Mouse (Mus musculus) stomach, postnatal 0 days (tissue): Measurements from ENCODE around the gene Stk35. TPM values are rescaled to one million over a fixed set of nuclear protein-coding genes. Genes with fewer than 3 reads are reported as not detected.

Experiments
- ATAC-seq: fragments of 200-750 bp; cut with Nextera tagmentation; 2 replicates; pipeline ENCODE4 v1.8.0; 2017; ENCODE audit not compliant: low FRiP score, low TSS enrichment
- DNase-seq: peaks from one replicate; pipeline ENCODE4 v3.0.0-alpha.2; 2016; ENCODE audit warnings: low spot score
- H3K27ac ChIP-seq: fragments of 300-500 bp; sonication (generic); replicated peaks from 2 replicates; pipeline ENCODE4 v1.5.1; 2014; ENCODE audit warnings: mild to moderate bottlenecking, control low read depth
- H3K27me3 ChIP-seq: fragments of 300-500 bp; sonication (generic); 2 replicates; pipeline ENCODE4 v1.6.1; 2014; ENCODE audit warnings: low read length; ENCODE audit not compliant: control insufficient read depth, insufficient read depth
- H3K36me3 ChIP-seq: fragments of 300-500 bp; sonication (generic); 2 replicates; pipeline ENCODE4 v1.6.1; 2014; ENCODE audit warnings: low read length, mixed read lengths; ENCODE audit not compliant: control insufficient read depth, insufficient read depth
- H3K4me1 ChIP-seq: fragments of 300-500 bp; sonication (generic); replicated peaks from 2 replicates; pipeline ENCODE4 v1.6.1; 2014; ENCODE audit warnings: antibody characterized with exemption; ENCODE audit not compliant: control insufficient read depth, insufficient read depth
- H3K4me2 ChIP-seq: fragments of 300-500 bp; sonication (generic); replicated peaks from 2 replicates; pipeline ENCODE4 v1.6.1; 2014; ENCODE audit warnings: low read depth, mild to moderate bottlenecking, control low read depth, moderate library complexity
- H3K4me3 ChIP-seq: fragments of 300-500 bp; sonication (generic); 2 replicates; pipeline ENCODE4 v1.5.1; 2014; ENCODE audit warnings: low read depth, low read length, control low read depth
- H3K9ac ChIP-seq: fragments of 300-500 bp; sonication (generic); 2 replicates; pipeline ENCODE4 v1.6.1; 2014; ENCODE audit warnings: mild to moderate bottlenecking, low read length, control low read depth, mixed read lengths
- H3K9me3 ChIP-seq: fragments of 300-500 bp; sonication (generic); 2 replicates; pipeline ENCODE4 v1.6.1; 2016; ENCODE audit warnings: low read length; ENCODE audit not compliant: control insufficient read depth
- CTCF ChIP-seq: IDR thresholded peaks from 2 replicates; pipeline ENCODE4 v1.5.1; 2016; ENCODE audit warnings: antibody characterized with exemption, low read depth, mild to moderate bottlenecking, moderate library complexity
- EP300 ChIP-seq: optimal IDR thresholded peaks from 2 replicates; pipeline ENCODE3; 2016; ENCODE audit warnings: antibody characterized with exemption
- WGBS: fragments of 180-500 bp; shearing (Covaris S2); extraction: QIAGEN DNeasy Blood & Tissue Kit; methylation state at CpG from one replicate; pipeline ENCODE4 v1.1.7; 2014; 5-methylcytosine and 5-hydroxymethylcytosine counted together
- polyA plus RNA-seq: library from polyadenylated mRNA; unstranded; fragments of >200 nt; fragmentation: Nextera tagmentation; extraction: Ambion mirVana; gene quantifications from 2 replicates; pipeline ENCODE4 v1.2.1, GENCODE M21; 2015

Gene Stk35
- polyA plus RNA-seq, 1 experiment from 2014 or later, result 5.8 TPM

- H3K4me1 ChIP-seq, result peaks cover 7% of the 10 kb centered on the region
- TF ChIP-seq CTCF (no peak), EP300 (no peak)
- no peaks in the 10 kb centered on the region for H3K9me3 ChIP-seq
- DNase-seq, result peak; percentile 20
- no peak overlapping the region for H3K4me2 ChIP-seq
- peak overlapping the region; percentile 19; the same call in 1 of the 2 replicates for H3K27ac ChIP-seq
- no peak overlapping the region for H3K9ac ChIP-seq
- ATAC-seq, result peak; percentile 48
- 45% methylated on average over 5 of the region's 5 CpGs for WGBS
- H3K4me3 ChIP-seq, result no peak overlapping the region
- no peaks in the 10 kb centered on the region for H3K27me3 ChIP-seq
- H3K36me3 ChIP-seq, result no peaks in the 10 kb centered on the region
These were observed 17.4 kb downstream of the Stk35 start for GRCm38 (mm10) chr2:129817603-129818257.

DNA sequence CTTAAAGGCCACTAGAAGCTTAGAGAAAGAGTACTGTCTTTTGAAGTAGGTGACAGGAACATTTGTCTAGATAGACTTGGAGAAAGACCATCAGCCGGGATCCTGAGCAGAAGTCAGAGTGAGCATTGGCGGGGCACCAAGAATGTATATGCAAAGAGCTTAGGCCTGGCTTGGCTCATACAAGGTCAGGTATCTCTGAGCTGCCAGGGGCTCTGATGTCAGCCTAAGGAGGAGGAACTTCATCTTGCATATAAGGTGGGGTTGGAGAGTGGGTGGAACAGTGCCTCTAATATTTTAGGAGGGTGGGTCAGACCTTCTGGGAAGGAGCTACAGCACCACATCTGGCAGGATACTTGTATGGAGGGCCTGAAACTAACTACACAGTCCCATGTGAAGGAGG is 18.6 kb downstream of the Stk35 start:
- peak; percentile 34 for DNase-seq
- H3K36me3 ChIP-seq, result no peaks in the 10 kb centered on the region
- no peak overlapping the region for H3K4me3 ChIP-seq
- no peak overlapping the region for H3K4me2 ChIP-seq
- no peak overlapping the region for H3K9ac ChIP-seq
- peak; percentile 25; the same call in 1 of the 2 replicates for ATAC-seq
- 37% methylated on average over 2 of the region's 2 CpGs for WGBS
- no peaks in the 10 kb centered on the region for H3K9me3 ChIP-seq
- no peak for TF ChIP-seq EP300
- TF ChIP-seq CTCF, result 0 out of 2 replicates have a peak, but pooled peaks have one; percentile 7
- no peaks in the 10 kb centered on the region for H3K27me3 ChIP-seq
- H3K4me1 ChIP-seq, result peaks cover 7% of the 10 kb centered on the region
- H3K27ac ChIP-seq, result peak overlapping the region; percentile 58

DNA sequence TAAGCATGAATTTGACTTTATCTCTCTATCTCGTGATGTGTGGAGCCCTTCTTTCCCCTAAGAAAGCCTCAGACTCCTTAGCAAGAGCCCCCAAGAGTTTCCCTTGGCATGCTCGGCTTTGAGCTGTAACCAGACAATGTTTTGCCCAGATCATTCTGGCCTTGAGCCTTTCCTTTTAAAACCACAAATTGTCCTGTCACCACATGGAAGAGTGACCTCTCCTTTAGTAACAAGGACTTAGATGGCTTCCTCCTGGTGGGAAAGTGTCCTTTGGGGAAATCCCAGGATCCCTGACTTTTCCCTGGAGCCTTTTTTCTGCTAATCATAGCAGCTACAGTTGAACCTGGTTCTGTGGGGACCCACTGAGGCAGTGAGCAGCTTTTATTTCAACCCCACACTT is 19.2 kb downstream of the Stk35 start:
- Histone ChIP-seq H3K4me3 (no peak overlapping the region), H3K9ac (no peak overlapping the region), H3K4me1 (peaks cover 7% of the 10 kb centered on the region), H3K36me3 (no peaks in the 10 kb centered on the region), H3K27ac (peak overlapping the region; percentile 58), H3K27me3 (no peaks in the 10 kb centered on the region), H3K9me3 (no peaks in the 10 kb centered on the region), H3K4me2 (no peak overlapping the region)
- ATAC-seq, result no peak
- WGBS, result 77% methylated on average over 2 of the region's 2 CpGs
- TF ChIP-seq EP300 (no peak), CTCF (no peak)
- DNase-seq, result no peak

GRCm38 (mm10) chr2:129819951-129820350 is 19.6 kb downstream of the Stk35 start:
- Histone ChIP-seq H3K4me2 (no peak overlapping the region), H3K9me3 (no peaks in the 10 kb centered on the region), H3K9ac (no peak overlapping the region), H3K4me3 (no peak overlapping the region), H3K27ac (peak overlapping the region; percentile 58), H3K27me3 (no peaks in the 10 kb centered on the region), H3K4me1 (peaks cover 7% of the 10 kb centered on the region), H3K36me3 (no peaks in the 10 kb centered on the region)
- 70% methylated on average over 1 of the region's 1 CpGs for WGBS
- TF ChIP-seq CTCF (no peak), EP300 (no peak)
- ATAC-seq (peak; percentile 56), DNase-seq (no peak)

DNA sequence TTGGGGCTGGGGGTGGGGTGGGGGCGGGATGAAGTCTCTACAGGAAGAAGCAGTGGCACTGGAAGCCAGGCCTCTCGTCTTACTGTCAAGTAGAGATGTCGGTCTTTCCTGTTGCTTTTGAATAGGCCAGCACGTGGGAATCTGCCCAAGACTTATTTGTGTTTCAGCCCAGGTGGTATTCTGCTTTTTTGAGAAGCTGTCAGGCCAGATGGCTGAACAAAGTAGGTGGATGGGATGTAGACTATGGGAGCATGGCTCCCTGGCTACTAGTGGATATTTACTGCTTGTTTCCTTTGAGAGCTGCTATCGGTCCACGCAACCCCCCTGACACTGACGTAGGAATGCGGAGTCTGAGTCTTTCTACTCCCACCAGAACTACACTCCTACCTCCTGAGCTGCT is 20.7 kb downstream of the Stk35 start:
- H3K4me2 ChIP-seq, result no peak overlapping the region
- DNase-seq (no peak), ATAC-seq (no peak)
- no peak overlapping the region for H3K4me3 ChIP-seq
- H3K27me3 ChIP-seq, result no peaks in the 10 kb centered on the region
- no peak overlapping the region for H3K9ac ChIP-seq
- no peaks in the 10 kb centered on the region for H3K9me3 ChIP-seq
- H3K36me3 ChIP-seq, result no peaks in the 10 kb centered on the region
- WGBS, result 65% methylated on average over 8 of the region's 8 CpGs
- H3K4me1 ChIP-seq, result peaks cover 5% of the 10 kb centered on the region; the same call in 1 of the 2 replicates
- no peak for TF ChIP-seq EP300
- no peak for TF ChIP-seq CTCF
- H3K27ac ChIP-seq, result no peak overlapping the region

- no peak for DNase-seq
- H3K27me3 ChIP-seq, result no peaks in the 10 kb centered on the region
- no peaks in the 10 kb centered on the region for H3K9me3 ChIP-seq
- H3K36me3 ChIP-seq, result no peaks in the 10 kb centered on the region
- H3K9ac ChIP-seq, result no peak overlapping the region
- 83% methylated on average over 5 of the region's 5 CpGs for WGBS
- peaks cover 3% of the 10 kb centered on the region; the same call in 1 of the 2 replicates for H3K4me1 ChIP-seq
- TF ChIP-seq CTCF (no peak), EP300 (no peak)
- no peak for ATAC-seq
- H3K27ac ChIP-seq, result no peak overlapping the region
- H3K4me2 ChIP-seq, result no peak overlapping the region
- H3K4me3 ChIP-seq, result no peak overlapping the region
These were observed 21.3 kb downstream of the Stk35 start for GRCm38 (mm10) chr2:129821568-129821967.
